Mouse (Mus musculus) adrenal gland, adult 2 months (tissue): ENCODE measurements at regions not wholly inside any gene's neighbourhood (a gene's known extent, or its start where the extent isn't known, plus 50 kb on each side); places are given as distances from the start of the nearest gene placed in this dataset.
"Not testable (repeated sequence)": the region's sequence is repeated elsewhere in the genome, so short reads cannot be mapped to it uniquely, and the experiment has no call there.

Experiments
- DNase-seq: peaks from one replicate; pipeline ENCODE4 v3.0.0; 2021

GRCm38 (mm10) chr13:50564691-50565090 lies 78.3 kb upstream of the Gm904 start:
- DNase-seq = not testable (repeated sequence)

- not testable (repeated sequence) for DNase-seq
Observed at GRCm38 (mm10) chr13:50578916-50579315, 64.1 kb upstream of the Gm904 start.

- peak; percentile 33 for DNase-seq
Observed at GRCm38 (mm10) chr13:50590388-50590787, 52.6 kb upstream of the Gm904 start.
